Mouse (Mus musculus) left cerebral cortex, postnatal 25 days (tissue): ENCODE measurements around the gene Coro1c. TPM values are rescaled to one million over a fixed set of nuclear protein-coding genes. Genes with fewer than 3 reads are reported as not detected.
A peak's percentile ranks its signal among the peaks of the same experiment; 100 is the strongest.

Experiments
- DNase-seq, 2 experiments: peaks; one replicate each; pipeline ENCODE4 v3.0.0; 2022; ENCODE audit warnings: low spot score in 2 of 2, mixed read lengths in 1 of 2
- intact Hi-C: fragments of 180-260 bp; cut with DNase I; formaldehyde crosslinking; loops from one replicate; pipeline ENCODE4 v1.15.1; 2025
- total RNA-seq, 2 experiments: library from RNA; stranded (reverse); gene quantifications; 2 replicates each; pipeline ENCODE4 v1.2.3; 2021

Gene Coro1c
- total RNA-seq, 2 experiments from 2014 or later, result 76.1 to 77.5 TPM

DNA sequence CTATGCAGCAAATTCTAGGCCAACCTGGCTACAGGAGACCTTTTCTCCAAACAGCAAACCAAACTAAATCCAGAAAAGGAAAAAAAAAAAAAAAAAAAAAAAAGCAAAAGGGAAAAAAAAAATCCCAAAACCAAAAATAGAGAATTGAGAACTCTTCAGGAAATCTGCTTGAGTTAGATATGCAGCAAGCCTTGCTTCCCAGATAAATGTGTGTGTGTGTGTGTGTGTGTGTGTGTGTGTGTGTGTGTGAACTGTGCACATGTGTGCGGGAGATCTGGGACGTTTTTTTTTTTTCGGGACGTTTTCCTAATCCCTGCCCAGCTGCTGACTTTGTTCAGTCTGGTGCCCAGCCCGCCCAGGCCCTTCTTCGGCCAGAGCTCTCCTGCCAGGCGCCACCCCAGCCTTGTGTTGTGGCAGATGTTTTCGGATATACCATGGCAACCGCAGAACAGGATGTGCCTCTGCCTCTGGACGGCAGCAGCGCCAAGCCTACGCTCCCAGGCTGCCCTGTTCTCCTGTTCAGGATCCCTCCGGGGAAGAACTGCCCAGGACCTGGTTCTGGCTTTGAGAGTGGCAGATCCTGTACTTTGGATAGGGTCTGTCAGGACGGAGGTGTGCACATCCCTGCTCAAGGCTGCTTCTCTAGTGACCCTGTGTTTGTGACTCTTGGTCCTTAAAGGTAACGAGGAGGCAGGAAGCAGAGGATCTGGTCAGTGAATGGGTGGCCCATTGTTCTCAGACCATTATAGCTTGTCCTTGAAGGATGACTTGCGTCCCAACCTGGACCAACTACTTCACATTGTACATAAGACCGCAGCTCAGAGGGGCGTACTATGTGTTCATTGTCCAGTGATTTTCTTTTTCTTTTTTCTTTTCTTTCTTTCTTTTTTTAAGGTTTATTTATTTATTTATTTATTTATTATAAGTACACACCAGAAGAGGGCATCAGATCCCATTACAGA lies 22.4 kb upstream of the Coro1c start:
- intact Hi-C loops, result loop anchor here (2.0 kb wide), 1 partner anchor 20 kb away; no protein-coding TSS in a partner anchor
- DNase-seq, result peak; percentile 24 to 39

- no peak for DNase-seq
- intact Hi-C loops, result loop anchor here (2.0 kb wide), 1 partner anchor 19 kb away; no protein-coding TSS in a partner anchor
These were observed 21.5 kb upstream of the Coro1c start for GRCm38 (mm10) chr5:113929950-113930647.

GRCm38 (mm10) chr5:113929526-113929925 lies 21.0 kb upstream of the Coro1c start:
- DNase-seq, result no peak
- intact Hi-C loops, result no loop called here

GRCm38 (mm10) chr5:113924608-113925007 lies 16.1 kb upstream of the Coro1c start:
- intact Hi-C loops, result no loop called here
- no peak for DNase-seq

DNA sequence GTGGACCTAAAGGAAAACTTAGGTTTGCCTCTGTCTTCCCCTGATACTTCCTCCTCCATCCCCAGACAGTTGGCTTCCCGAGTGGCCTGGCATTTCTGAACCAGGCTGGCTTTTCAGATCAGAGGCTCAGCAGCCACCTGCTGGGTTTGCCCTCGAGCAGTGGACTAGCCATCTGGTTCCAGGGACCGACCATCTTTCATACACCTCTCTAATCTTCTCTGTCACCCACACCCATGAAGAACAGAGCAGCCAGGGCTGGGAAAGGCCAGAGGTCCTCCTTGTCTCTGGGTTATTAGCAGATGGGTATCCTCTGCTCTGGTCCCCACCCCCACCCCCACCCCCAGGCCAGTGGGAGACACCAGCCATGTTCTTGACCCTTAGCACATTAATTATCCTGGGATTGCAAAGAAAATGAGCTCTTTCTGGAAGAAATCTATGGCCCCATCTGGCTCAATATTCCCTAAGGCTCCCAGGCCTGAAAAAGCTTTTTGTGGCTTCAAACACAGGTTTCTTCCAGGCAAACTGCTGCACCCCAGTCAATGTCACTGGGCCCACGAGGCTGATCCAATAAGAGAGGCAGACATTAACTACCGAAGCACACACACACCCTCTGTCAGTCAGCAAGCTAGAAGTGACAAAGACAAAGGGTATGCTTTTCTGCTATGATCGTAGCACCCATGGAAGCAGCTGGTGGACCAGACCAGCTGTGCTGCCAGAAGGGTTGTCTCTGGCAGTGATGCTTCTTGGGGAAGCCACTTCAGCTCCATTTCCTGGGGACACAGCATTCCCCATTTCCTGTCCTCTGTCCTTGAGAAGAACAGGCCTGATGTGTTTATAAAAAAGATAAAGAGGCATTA lies 13.0 kb upstream of the Coro1c start:
- intact Hi-C loops, result no loop called here

DNA sequence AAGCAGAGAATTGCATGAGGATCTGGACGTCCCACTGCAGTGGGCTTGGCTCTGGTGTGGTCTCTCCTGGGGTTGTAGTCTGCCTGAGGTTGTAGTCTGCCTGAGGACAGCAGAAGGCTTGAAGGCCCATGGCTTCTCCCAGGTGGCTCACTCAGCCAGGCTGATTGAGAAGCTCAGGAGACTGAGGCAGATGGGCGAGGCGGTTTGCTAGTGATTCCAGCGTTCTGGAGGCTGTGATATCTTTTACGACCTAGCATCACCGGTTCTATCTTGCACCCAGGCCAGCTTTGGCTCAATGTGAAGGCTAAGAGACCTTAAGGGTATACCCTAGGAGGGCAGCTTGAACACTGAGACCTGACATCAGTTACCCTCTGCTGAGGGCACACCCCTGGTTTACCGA lies 10.5 kb upstream of the Coro1c start:
- intact Hi-C loops, result no loop called here
- no peak for DNase-seq

More for the DNA sequence above, 13.0 kb upstream of the Coro1c start:
- no peak for DNase-seq

GRCm38 (mm10) chr5:113918654-113919053 lies 10.1 kb upstream of the Coro1c start:
- no peak for DNase-seq
- intact Hi-C loops, result no loop called here

GRCm38 (mm10) chr5:113910705-113911104 lies 2.1 kb upstream of the Coro1c start:
- DNase-seq, result no peak
- intact Hi-C loops, result loop anchor here (2.0 kb wide), 1 partner anchor 20 kb away; no protein-coding TSS in a partner anchor

GRCm38 (mm10) chr5:113910065-113910701 lies 1.6 kb upstream of the Coro1c start:
- DNase-seq, result peak; percentile 18 to 67
- intact Hi-C loops, result loop anchor here (2.0 kb wide), 1 partner anchor 21 kb away; no protein-coding TSS in a partner anchor

GRCm38 (mm10) chr5:113907786-113908567 lies 581 bp downstream of the Coro1c start:
- DNase-seq, result peak; percentile 43 to 80
- intact Hi-C loops, result loop anchor here (2.0 to 5.0 kb wide), 2 partner anchors 33 to 51 kb away; no protein-coding TSS in a partner anchor

GRCm38 (mm10) chr5:113906958-113907735 lies 1.4 kb downstream of the Coro1c start:
- peak in 1 of 2 experiments; percentile 25 for DNase-seq
- intact Hi-C loops, result loop anchor here (5.0 kb wide), 1 partner anchor 50 kb away; no protein-coding TSS in a partner anchor

DNA sequence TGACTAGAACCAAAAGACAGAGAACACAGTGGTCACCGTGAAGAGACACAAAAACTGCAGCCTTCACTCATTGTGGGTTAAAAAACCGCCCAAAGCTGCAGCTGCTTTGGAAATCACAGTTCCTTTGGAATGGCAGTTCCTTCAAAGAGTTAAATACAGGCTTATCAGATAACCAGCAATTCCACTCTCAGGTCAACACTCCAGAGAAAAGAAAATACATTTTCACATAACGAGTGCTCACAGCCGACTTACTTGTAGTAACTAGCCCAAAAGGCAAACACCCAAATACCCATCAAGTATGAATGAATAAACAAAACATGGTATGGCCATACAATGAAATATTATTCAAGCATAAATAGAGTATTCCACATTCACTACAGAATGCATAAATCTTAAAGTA lies 3.6 kb downstream of the Coro1c start:
- intact Hi-C loops, result loop anchor here (5.0 kb wide), 1 partner anchor 48 kb away; no protein-coding TSS in a partner anchor
- DNase-seq, result no peak

DNA sequence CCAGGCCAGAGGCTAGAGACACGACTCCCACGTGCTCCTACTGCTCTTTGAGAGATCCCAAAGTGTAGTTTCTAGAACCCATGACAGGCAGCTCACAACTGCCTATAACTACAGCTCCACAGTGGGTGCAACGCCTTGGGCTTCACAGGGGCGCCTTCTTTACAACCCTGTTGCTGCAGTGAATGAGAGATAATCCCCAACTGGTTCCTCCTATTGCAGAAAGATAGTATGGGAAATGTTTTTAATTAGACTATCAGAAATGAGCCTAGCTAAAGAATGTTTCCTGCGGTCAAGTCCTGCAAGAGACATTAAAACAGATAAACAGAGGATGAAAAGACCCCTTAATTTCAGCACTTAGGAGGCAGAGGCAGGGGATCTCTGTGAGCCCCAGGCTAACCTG lies 5.6 kb downstream of the Coro1c start:
- intact Hi-C loops, result no loop called here
- DNase-seq, result no peak

DNA sequence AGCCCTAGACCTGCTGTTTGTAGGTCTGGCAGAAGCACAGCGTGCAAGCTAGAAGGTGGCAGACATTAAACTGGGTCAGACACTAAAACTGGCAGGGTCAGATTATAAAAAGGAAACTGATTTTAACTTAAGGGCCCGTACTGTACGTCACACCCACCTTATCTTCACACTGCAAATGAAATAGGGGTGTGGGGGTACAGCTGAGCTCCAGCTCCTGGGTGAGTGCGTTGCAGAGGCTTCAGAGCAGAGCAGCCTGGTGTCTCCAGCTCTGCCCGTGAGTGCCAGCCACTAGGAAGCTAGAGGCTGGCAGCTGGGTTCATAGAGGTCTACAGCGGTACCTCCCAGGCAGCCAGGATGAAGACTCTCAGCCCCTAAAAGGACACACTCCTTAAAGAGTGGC lies 6.5 kb downstream of the Coro1c start:
- no peak for DNase-seq
- intact Hi-C loops, result no loop called here

- peak; percentile 32 to 85 for DNase-seq
- intact Hi-C loops, result no loop called here
These were observed 7.4 kb downstream of the Coro1c start for GRCm38 (mm10) chr5:113901074-113901571.

GRCm38 (mm10) chr5:113899543-113899942 lies 9.0 kb downstream of the Coro1c start:
- DNase-seq, result no peak
- intact Hi-C loops, result no loop called here

- intact Hi-C loops, result no loop called here
These were observed 16.6 kb downstream of the Coro1c start for GRCm38 (mm10) chr5:113892005-113892404.

More at GRCm38 (mm10) chr5:113892005-113892404, 16.6 kb downstream of the Coro1c start:
- no peak for DNase-seq
